Mouse (Mus musculus) spleen, adult 12 weeks (tissue): ENCODE measurements around the gene Cyp3a57.
"Not testable (repeated sequence)": the region's sequence is repeated elsewhere in the genome, so short reads cannot be mapped to it uniquely, and the experiment has no call there.

Source experiments
- DNase-seq: peaks from one replicate; pipeline ENCODE4 v3.0.0; 2022; ENCODE audit warnings: low spot score

The Cyp3a57 gene

DNA sequence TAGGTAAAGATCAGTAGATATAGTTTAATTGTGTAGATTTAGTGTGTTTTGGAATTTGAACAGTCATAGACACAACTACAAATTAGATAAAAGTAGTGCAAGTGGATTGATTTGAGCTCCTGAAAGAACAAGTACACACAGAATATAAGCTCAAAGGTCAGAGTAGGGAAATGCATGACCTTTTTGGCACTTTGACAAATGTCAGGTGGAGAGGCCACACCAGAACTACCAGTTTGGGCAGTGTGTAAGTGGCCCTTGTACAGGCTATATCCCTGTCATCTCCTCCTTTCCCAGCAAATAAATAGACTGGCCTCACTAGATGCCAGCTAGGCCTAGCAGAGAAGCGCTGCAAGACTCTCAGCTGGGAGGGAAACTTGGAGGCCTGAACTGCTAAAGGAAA, at the start of gene Cyp3a57:
TSS of gene Cyp3a57 (plus strand) at position 339 of the 400 bp plus-strand sequence.
- DNase-seq, result no peak

DNA sequence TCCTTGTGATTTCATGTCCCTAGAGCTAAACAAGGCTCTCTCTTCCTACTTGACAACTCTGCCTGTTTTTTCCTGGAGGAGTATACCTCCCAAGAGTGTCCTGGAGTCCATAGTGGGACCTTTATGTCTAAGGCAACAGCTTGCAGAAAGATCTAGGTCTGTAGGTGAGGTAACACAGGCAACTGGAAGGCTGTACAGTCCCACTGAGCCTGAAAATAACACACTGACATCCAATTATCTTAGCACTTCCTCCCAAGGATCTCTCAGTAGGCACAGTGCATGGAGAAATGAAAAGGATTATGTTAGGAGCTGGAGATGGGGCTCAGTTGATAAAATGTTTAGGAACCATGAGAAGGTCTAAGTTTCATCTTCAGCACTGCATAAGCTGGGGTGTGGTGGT, 44.6 kb upstream of the Cyp3a57 start:
- no peak for DNase-seq

DNA sequence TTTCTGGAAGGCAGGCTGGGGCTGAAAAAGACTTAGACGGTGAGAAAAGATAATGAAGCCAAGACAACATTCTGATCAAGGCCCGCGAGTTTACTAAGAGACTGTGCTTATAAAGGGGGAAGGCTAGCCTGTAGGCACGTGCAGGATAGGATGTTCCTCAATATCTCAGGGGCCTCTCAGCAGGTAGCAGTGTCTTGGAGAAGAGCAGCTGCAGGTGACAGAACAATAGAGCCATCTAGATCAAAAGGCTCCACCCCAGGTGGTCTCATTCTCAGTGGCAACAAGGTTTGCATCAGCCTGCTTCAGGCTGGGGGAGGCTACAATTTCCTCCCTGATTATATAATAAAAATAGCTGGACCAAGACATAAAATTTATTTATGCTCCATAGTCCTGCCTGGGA, 43.3 kb upstream of the Cyp3a57 start:
- not testable (repeated sequence) for DNase-seq

DNA sequence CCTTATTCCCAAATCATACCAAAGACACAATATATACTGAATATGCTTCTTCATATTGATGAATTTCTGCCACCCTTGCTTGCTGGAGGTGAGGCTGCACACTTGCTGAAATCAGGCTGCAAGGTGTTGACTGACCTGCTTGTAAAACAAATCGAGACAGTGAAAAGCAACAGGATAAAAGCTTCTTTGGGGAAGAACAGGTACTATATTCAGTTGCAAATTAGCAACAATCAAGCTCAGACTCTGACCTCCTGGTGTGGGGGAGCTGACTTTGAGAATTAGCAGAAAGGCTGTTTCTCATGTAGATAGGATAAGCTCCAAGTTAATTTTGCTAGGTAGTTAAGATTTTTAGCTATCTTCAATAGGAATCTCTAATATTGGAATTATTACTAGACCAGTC, 42.7 kb upstream of the Cyp3a57 start:
- DNase-seq, result no peak

DNA sequence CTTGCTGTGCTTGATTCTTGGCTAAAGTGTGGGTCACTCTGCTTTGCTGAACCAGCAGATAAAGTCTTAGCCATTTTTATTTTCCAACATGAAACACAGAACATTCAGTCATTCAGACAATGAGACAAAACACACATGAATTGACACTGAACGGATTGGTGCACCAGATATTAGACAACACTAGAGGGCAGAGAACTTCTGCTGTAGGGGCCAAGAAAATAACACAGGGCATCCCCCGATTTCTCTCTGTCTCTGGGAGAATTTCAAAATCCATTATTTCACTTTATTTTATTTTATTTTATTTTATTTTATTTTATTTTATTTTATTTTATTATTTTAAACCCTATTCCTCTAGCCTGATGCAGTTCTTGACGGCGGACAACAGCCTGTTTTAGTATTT, 38.1 kb upstream of the Cyp3a57 start:
- DNase-seq, result not testable (repeated sequence)

DNA sequence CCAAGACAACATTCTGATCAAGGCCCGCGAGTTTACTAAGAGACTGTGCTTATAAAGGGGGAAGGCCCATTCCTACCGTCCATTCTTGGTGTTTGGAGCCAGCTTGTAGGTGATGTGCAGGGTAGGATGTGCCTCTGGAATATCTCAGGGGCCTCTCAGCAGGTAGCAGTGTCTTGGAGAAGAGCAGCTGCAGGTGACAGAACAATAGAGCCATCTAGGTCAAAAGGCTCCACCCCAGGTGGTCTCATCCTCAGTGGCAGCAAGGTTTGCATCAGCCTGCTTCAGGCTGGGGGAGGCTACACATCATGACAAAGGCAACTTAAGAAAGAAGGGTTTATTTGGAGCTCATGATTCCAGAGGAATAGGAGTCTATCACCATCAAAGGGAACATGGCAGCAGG, 37.3 kb upstream of the Cyp3a57 start:
- not testable (repeated sequence) for DNase-seq

DNA sequence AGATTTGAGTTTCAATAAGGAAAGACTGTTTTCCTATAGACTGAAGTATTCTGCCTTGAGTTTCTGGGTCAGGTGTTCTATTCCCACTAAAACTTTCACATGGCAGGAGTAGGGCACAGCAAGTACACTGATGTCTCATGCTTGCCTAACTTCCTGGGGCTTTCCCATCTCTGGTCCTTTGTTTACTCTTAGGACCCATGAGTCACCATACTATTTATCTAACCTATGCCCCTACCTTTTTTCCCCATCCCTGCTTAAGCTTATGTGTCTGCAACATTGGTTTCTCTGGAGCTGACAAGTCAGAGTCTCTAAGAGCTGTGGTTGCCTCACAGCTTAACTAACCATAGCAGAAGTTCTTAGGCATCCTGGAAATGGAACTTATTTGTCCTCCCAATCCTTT, 31.2 kb upstream of the Cyp3a57 start:
- no peak for DNase-seq

DNA sequence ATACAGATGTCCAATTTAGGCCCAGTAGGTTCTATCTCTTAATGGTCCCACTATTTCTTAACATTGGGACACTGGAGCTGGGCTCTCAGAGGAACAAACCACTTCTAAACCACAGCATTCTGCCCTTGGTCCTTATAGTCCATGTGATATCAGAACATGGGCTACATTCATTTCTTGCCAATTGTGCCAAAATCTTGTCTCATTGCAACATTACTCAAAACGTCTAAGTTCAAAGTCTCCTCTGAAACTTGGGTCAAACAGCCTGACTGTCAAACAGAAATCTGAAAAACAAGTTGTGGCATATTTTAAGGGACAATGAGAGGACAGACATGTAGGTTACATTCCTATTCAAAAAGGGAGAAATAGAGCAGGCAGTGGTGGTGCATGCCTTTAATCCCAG, 27.9 kb upstream of the Cyp3a57 start:
- DNase-seq, result no peak

DNA sequence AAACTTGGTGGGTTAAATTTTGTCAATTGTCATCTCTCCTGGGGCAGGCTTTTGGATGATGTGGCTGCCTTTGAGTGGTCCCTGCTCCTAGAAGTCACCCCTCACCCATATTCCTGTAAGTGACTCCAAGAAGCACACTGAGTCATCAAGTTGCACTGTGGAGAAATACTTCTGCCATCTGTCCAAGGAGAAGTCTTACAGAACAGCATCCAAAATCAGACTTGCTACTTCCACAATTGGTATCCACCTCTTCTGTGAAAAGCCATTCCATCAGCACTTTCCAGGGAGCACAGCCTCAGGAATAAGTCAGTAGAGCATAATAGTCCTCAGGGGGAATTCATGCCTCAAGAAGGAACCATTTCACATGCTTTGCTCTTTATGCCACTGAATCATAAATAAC, 6.3 kb upstream of the Cyp3a57 start:
- DNase-seq, result not testable (repeated sequence)

DNA sequence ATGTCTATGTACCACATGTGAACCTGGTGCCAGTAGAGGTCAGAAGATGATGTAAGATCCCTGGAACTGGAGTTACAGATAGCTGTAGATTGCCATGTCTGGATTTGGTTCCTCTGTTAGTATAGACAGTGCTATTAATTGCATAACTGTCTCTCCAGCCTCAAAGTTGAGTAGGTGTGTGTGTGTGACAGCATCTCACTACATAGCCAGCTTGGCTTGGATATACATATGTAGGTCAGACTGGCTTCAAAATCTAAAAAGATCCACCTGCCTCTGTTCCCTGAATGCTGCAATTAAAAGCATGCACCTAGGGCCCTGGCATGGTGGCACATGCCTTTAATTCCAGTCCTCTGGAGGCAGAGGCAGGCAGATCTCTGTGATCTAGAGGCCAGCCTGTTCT, 4.6 kb downstream of the Cyp3a57 start:
- no peak for DNase-seq

DNA sequence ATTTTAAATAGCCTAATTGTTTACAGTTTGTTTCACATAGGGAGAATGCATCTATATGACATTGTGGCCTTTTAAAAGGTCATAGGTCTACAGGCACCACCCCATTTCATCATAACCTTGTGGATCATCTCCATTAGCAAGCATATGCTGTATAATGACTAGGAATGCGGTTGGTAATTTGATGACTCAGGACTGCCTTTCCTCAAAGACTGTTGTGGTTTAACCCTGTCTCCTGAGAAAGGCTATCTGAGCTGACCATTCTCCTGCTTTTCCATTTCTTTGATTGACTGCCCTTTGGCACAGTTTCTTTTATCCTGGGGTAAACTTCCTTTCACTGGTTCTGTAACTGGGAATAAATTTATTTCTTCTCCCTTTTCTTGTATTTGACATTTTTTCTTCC, 8.0 kb downstream of the Cyp3a57 start:
- no peak for DNase-seq

DNA sequence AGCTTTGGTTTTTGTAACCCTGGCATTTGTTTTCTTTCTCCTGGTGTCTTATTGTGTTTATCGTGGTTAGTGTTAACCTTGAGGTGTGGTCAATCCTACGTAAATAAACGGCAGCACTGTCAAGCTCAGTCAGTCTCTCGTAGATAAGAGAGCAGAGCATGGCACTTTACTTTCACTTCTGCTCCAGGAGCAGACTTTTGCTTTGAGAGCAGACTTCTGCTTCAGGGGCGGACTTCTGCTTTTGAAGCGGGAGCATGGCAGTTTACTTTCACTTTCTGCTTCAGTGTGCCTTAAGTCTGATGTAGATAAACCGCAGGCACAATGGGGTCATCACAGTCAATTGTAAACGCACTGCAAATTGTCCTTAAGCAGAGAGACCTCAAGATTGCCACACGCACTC, 70.3 kb downstream of the Cyp3a57 start:
- DNase-seq, result not testable (repeated sequence)

DNA sequence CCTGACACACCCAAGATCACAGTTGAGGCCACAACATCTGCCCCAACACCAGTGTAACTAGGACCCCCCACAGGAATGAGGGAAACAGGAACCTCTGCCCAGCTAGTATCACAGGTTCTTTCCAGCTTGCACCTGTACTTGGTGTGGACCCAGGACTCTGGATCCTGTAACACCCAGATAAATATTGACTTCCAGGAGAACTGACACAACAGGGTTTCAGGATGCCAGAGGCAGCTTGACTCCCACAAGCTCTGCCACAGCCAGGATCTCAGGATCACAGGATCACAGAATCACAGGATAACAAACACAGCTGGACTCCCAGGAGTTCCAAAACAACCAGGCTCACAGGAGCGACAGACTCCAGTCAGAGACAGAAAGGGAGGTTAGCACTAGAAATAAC, 77.2 kb downstream of the Cyp3a57 start:
- no peak for DNase-seq

DNA sequence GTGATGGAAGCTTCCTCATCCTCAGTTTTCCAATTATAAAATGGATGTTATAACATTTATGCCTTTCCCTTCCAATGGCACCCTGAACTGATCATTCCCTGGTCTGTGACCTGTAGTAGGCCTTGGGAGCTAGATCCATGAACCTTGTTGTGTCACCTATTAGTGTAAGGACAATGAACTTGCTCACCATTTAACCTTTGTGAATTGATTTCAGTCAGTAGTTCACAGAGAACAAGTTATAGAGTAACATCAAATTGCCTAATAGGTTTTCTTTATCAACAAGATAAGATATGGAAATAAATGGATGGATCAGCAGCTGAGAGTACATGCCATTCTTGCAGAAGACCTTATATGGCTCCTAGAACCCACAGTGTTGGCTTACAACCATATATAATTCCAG, 85.9 kb downstream of the Cyp3a57 start:
- DNase-seq, result no peak

DNA sequence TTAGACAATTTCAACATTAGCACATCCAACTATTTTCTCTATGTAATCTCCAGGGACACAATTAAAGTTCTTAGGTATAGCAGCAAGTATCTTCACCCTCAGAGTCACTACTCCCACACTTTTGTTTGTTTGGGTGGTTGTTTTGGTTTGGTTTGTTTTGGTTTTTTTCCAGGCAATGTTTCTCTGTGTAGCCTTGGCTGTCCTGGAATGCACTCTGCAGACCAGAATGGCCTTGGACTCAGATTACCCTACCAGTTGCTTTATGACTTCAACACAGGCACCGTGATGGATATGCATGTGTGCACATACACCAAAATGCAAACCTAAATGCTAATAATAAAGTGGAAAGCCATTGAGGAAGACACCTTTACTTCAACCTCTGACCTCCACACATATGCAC, 88.6 kb downstream of the Cyp3a57 start:
- no peak for DNase-seq
